Mouse (Mus musculus) ES-E14 (cell line): Measurements from ENCODE around the gene Gal3st2. TPM values are rescaled to one million over a fixed set of nuclear protein-coding genes. Genes with fewer than 3 reads are reported as not detected.
"Not testable (repeated sequence)": the region's sequence is repeated elsewhere in the genome, so short reads cannot be mapped to it uniquely, and the experiment has no call there.

Experiments
- DNase-seq: peaks from one replicate; pipeline ENCODE4 v3.0.0-alpha.2; 2013; ENCODE audit warnings: low read depth, low spot score
- H3K27ac ChIP-seq: 2 replicates; pipeline ENCODE4 v1.5.1; 2012; ENCODE audit warnings: low read depth, mild to moderate bottlenecking, low read length, moderate library complexity, mixed read lengths; ENCODE audit not compliant: poor library complexity, insufficient read depth, severe bottlenecking
- H3K36me3 ChIP-seq: 2 replicates; pipeline ENCODE4 v1.6.1; 2012; ENCODE audit warnings: mild to moderate bottlenecking, low read length, moderate library complexity, mixed read lengths; ENCODE audit not compliant: control insufficient read depth, poor library complexity, insufficient read depth, severe bottlenecking
- H3K4me1 ChIP-seq, 2 experiments: fragments of 150-350 bp in 1 of 2; sonication (generic) in 1 of 2; 2 replicates each; pipeline ENCODE4 v1.6.1; 2012; ENCODE audit warnings: low read length in 2 of 2, mild to moderate bottlenecking in 1 of 2, mixed read lengths in 1 of 2; ENCODE audit not compliant: control insufficient read depth in 2 of 2, insufficient read depth in 2 of 2, poor library complexity in 1 of 2
- H3K4me3 ChIP-seq, 2 experiments: fragments of 150-350 bp in 1 of 2; sonication (generic) in 1 of 2; 2 replicates each; pipeline ENCODE4 v1.5.1; 2012; ENCODE audit warnings: low read length in 2 of 2, low read depth in 1 of 2, mild to moderate bottlenecking in 1 of 2, mixed read lengths in 1 of 2; ENCODE audit not compliant: insufficient read depth in 1 of 2, poor library complexity in 1 of 2, severe bottlenecking in 1 of 2
- H3K9ac ChIP-seq: 2 replicates; pipeline ENCODE4 v1.6.1; 2012; ENCODE audit warnings: low read depth, mild to moderate bottlenecking, low read length, mixed read lengths; ENCODE audit not compliant: poor library complexity, insufficient read depth, severe bottlenecking
- H3K9me3 ChIP-seq: fragments of 150-350 bp; sonication (generic); 2 replicates; pipeline ENCODE4 v1.6.1; 2012; ENCODE audit warnings: low read depth, mild to moderate bottlenecking, low read length; ENCODE audit not compliant: control insufficient read depth, insufficient read depth
- CHD2 ChIP-seq: IDR thresholded peaks from 2 replicates; pipeline ENCODE4 v1.6.1; 2014; ENCODE audit warnings: mild to moderate bottlenecking, low read depth, low read length, inconsistent platforms
- HCFC1 ChIP-seq: IDR thresholded peaks from 2 replicates; pipeline ENCODE4 v1.6.1; 2012; ENCODE audit warnings: low read length, inconsistent platforms, borderline replicate concordance; ENCODE audit not compliant: insufficient read depth
- MAFK ChIP-seq: IDR thresholded peaks from 2 replicates; pipeline ENCODE4 v1.6.1; 2014; ENCODE audit warnings: mild to moderate bottlenecking, low read depth, low read length, inconsistent platforms; ENCODE audit not compliant: insufficient read depth
- ZC3H11A ChIP-seq: IDR thresholded peaks from 2 replicates; pipeline ENCODE4 v1.6.1; 2012; ENCODE audit warnings: low read depth, mild to moderate bottlenecking, inconsistent platforms, low read length, borderline replicate concordance
- ZNF384 ChIP-seq: IDR thresholded peaks from 2 replicates; pipeline ENCODE4 v1.6.1; 2012; ENCODE audit warnings: low read depth, low read length, inconsistent platforms
- in situ Hi-C, 2 experiments: fragments of 600-800 bp; cut with MboI; formaldehyde crosslinking; loops; one replicate each; pipeline ENCODE4 v1.15.1; 2025; ENCODE audit warnings: low sequenced_read_pairs in 2 of 2, inconsistent platforms in 1 of 2; ENCODE audit not compliant: unreplicated experiment in 2 of 2
- total RNA-seq: library from RNA; depleted of rRNA; stranded (reverse); fragments of 300-350 nt; gene quantifications from 2 replicates; pipeline ENCODE4 v1.2.3, GENCODE M21; 2012

Gal3st2 gene
- total RNA-seq, 1 experiment: not detected

DNA sequence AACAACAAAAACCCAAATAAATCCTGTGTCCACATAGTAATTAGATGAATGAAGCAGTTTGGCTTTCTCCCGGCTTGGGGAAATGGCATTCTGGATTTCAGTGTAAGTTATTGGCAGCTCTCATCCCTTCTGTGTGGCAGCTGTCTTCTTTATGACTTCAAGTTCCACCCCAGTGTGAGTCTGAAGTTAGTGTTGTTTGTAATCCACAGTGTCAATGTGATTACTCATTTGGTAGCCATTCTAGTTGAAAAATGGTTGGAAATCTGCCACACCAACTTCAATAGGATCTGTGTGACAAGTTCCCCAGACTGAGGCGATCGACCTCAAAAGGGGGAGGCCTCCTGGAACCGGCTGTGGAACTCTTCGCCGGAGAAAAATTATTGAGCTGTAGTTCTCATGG, 3.7 kb upstream of the Gal3st2 start:
- no peaks in the 10 kb centered on the region for H3K4me1 ChIP-seq
- H3K9ac ChIP-seq: no peak overlapping the region
- no peaks in the 10 kb centered on the region for H3K9me3 ChIP-seq
- in situ Hi-C loops: no loop called here
- no peak overlapping the region for H3K4me3 ChIP-seq
- no peak for TF ChIP-seq ZC3H11A
- TF ChIP-seq MAFK: no peak
- no peak for TF ChIP-seq HCFC1
- no peak for TF ChIP-seq ZNF384
- TF ChIP-seq CHD2: no peak
- no peak for DNase-seq
- H3K27ac ChIP-seq: no peak overlapping the region
- H3K36me3 ChIP-seq: no peaks in the 10 kb centered on the region

DNA sequence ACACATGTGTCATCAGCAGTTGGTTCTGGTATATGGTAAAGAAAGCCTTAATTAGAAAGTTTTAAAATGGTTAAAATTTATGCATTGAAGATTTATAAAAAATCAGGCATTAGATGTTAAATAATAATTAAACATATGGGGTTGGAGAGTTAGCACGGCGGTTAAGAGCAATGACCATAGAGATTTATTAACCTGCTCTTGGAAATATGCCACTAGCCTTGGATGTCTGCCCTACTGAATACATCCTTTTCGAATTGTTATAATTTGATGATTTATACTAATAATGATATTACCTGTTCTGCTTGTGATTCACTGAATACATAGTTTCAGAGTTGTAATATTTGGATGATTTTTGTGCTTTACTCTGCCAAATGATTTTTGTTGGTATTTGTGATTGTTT, 3.1 kb upstream of the Gal3st2 start:
- H3K4me3 ChIP-seq: no peak overlapping the region
- H3K9ac ChIP-seq: no peak overlapping the region
- H3K27ac ChIP-seq: no peak overlapping the region
- no peaks in the 10 kb centered on the region for H3K36me3 ChIP-seq
- H3K9me3 ChIP-seq: no peaks in the 10 kb centered on the region
- in situ Hi-C loops: no loop called here
- H3K4me1 ChIP-seq: no peaks in the 10 kb centered on the region
- no peak for TF ChIP-seq CHD2
- no peak for DNase-seq

- Histone ChIP-seq H3K4me3 (no peak overlapping the region), H3K9me3 (no peaks in the 10 kb centered on the region), H3K36me3 (no peaks in the 10 kb centered on the region), H3K4me1 (no peaks in the 10 kb centered on the region), H3K27ac (no peak overlapping the region), H3K9ac (no peak overlapping the region)
- no peak for DNase-seq
- in situ Hi-C loops: no loop called here
- TF ChIP-seq ZNF384 (no peak), HCFC1 (no peak), MAFK (no peak), ZC3H11A (no peak), CHD2 (no peak)
These were observed 1.5 kb upstream of the Gal3st2 start for GRCm38 (mm10) chr1:93859619-93860018.

- H3K36me3 ChIP-seq, in situ Hi-C loops, H3K27ac ChIP-seq, H3K9ac ChIP-seq, H3K4me3 ChIP-seq, H3K9me3 ChIP-seq, DNase-seq, H3K4me1 ChIP-seq: not testable (repeated sequence)
These were observed 10.5 kb downstream of the Gal3st2 start for GRCm38 (mm10) chr1:93871594-93872105.

DNA sequence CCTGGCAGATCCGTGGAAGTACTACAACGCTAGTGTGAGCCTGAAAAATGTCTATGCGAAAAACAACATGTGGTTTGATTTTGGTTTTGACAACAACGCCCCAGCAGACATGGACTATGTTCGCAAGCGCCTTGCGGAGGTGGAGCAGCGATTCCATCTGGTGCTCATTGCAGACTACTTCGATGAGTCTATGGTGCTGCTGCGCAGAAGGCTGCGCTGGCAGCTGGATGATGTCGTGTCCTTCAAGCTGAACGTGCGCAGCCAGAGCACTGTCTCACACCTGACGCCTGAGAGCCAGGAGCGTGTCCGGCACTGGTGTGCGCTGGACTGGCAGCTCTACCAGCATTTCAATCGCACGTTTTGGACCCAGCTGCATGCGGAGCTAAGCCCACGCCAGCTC, 13.3 kb downstream of the Gal3st2 start:
- H3K9ac ChIP-seq, H3K4me3 ChIP-seq, H3K9me3 ChIP-seq, H3K4me1 ChIP-seq, H3K36me3 ChIP-seq, in situ Hi-C loops, H3K27ac ChIP-seq, DNase-seq: not testable (repeated sequence)

GRCm38 (mm10) chr1:93881778-93882177, 20.7 kb downstream of the Gal3st2 start:
- H3K9ac ChIP-seq, H3K4me3 ChIP-seq, H3K27ac ChIP-seq, DNase-seq, H3K9me3 ChIP-seq, in situ Hi-C loops, H3K4me1 ChIP-seq, H3K36me3 ChIP-seq: not testable (repeated sequence)
